Mouse (Mus musculus): ENCODE measurements at regions not wholly inside any gene's neighbourhood (a gene's known extent, or its start where the extent isn't known, plus 50 kb on each side); places are given as distances from the start of the nearest gene placed in this dataset.

- DNase-seq: no peak
Measured at GRCm38 (mm10) chr6:14358280-14358679, 396.8 kb downstream of the Ppp1r3a start.
